Mouse (Mus musculus) midbrain, postnatal 0 days (tissue): ENCODE measurements at regions not wholly inside any gene's neighbourhood (a gene's known extent, or its start where the extent isn't known, plus 50 kb on each side); places are given as distances from the start of the nearest gene placed in this dataset.

ENCODE experiments used
- ATAC-seq: fragments of 200-750 bp; cut with Nextera tagmentation; 2 replicates; pipeline ENCODE4 v1.8.0; 2017; ENCODE audit warnings: moderate number of reproducible peaks, mild to moderate bottlenecking, moderate TSS enrichment, moderate library complexity; ENCODE audit not compliant: low FRiP score
- DNase-seq: peaks from one replicate; pipeline ENCODE4 v3.0.0-alpha.2; 2015; ENCODE audit warnings: low spot score
- H3K27ac ChIP-seq: fragments of 300-500 bp; sonication (generic); 2 replicates; pipeline ENCODE4 v1.5.1; 2014; ENCODE audit warnings: low read depth, mild to moderate bottlenecking, low read length, mixed read lengths
- H3K27me3 ChIP-seq: fragments of 300-500 bp; sonication (generic); 2 replicates; pipeline ENCODE4 v1.6.1; 2014; ENCODE audit warnings: low read length, control low read depth, mixed read lengths; ENCODE audit not compliant: insufficient read depth
- H3K36me3 ChIP-seq: fragments of 300-500 bp; sonication (generic); 2 replicates; pipeline ENCODE4 v1.6.1; 2014; ENCODE audit warnings: low read length, control low read depth, mixed read lengths; ENCODE audit not compliant: insufficient read depth
- H3K4me1 ChIP-seq: fragments of 300-500 bp; sonication (generic); 2 replicates; pipeline ENCODE4 v1.6.1; 2014; ENCODE audit warnings: mild to moderate bottlenecking, control low read depth, antibody characterized with exemption, low read length, mixed read lengths; ENCODE audit not compliant: insufficient read depth
- H3K4me2 ChIP-seq: fragments of 300-500 bp; sonication (generic); 2 replicates; pipeline ENCODE4 v1.6.1; 2014; ENCODE audit warnings: low read depth, mild to moderate bottlenecking, low read length, mixed read lengths; ENCODE audit not compliant: poor library complexity, severe bottlenecking
- H3K4me3 ChIP-seq: fragments of 300-500 bp; sonication (generic); 2 replicates; pipeline ENCODE4 v1.5.1; 2014; ENCODE audit warnings: low read depth, mild to moderate bottlenecking, low read length, moderate library complexity
- H3K9ac ChIP-seq: fragments of 300-500 bp; sonication (generic); replicated peaks from 2 replicates; pipeline ENCODE4 v1.6.1; 2014; ENCODE audit warnings: mild to moderate bottlenecking, low read length, moderate library complexity, mixed read lengths; ENCODE audit not compliant: poor library complexity, severe bottlenecking
- H3K9me3 ChIP-seq: fragments of 300-500 bp; sonication (generic); 2 replicates; pipeline ENCODE4 v1.6.1; 2016; ENCODE audit warnings: low read length, control low read depth
- CTCF ChIP-seq: IDR thresholded peaks from 2 replicates; pipeline ENCODE4 v1.5.1; 2016; ENCODE audit warnings: antibody characterized with exemption, mild to moderate bottlenecking
- WGBS: fragments of 180-500 bp; shearing (Covaris S2); extraction: QIAGEN DNeasy Blood & Tissue Kit; methylation state at CpG from one replicate; pipeline ENCODE4 v1.1.7; 2014; 5-methylcytosine and 5-hydroxymethylcytosine counted together

DNA sequence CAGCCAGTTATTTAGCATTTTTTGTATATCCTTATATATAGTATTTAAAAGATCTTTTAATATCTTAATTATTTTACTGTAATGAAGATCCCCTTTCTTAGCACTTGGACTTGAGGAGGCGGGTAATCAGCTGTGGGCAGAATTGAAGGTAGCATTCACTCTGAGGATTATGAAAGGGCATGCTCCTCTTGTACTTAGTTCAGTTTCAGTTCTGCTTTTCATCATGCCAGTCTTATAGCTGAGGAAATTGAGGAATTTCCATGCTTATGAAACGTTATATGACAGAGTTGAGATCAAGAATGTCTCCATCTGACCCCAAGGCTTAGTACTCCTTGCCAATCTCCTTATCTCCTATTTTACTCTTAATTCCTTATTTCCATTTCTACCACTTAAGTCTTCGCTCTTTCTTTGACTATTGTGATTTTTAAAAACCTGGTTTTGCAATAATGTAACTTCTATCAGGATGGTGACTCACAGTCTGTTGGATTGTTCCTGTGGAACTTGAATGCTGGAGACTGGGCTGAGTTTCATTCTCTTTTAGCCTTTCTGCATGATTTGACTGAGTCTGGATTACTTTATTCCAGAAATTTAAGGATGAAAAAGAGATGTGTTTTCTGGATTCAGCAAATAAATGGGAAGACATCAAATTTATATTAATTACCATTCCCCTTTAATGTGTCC lies 133.6 kb downstream of the Papss1 start:
- no peaks in the 10 kb centered on the region for H3K4me1 ChIP-seq
- H3K27ac ChIP-seq = no peak overlapping the region
- no peak overlapping the region for H3K9ac ChIP-seq
- H3K27me3 ChIP-seq = no peaks in the 10 kb centered on the region
- WGBS = 75% methylated on average over 3 of the region's 3 CpGs
- no peak overlapping the region for H3K4me3 ChIP-seq
- no peak for TF ChIP-seq CTCF
- H3K36me3 ChIP-seq = no peaks in the 10 kb centered on the region
- H3K9me3 ChIP-seq = no peaks in the 10 kb centered on the region
- DNase-seq (no peak), ATAC-seq (no peak)
- H3K4me2 ChIP-seq = no peak overlapping the region

DNA sequence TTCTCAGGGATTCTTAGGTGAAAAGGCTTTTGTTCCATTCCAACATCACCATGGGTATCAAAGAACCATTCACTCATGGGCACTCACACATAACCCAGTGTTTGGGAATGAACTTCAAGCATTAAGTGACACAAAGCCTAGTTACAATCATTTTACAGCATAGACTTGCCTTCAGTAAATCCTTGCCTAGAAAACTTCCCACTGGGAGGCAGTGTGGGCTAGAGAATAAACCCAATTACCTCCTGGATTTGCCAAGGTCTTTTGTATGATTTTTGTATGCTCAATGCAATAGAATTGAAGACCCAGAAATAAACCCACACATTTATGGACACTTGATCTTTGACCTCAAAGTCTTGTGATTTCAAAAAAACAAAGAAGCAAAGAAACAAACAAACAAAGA lies 138.6 kb downstream of the Papss1 start:
- peak; percentile 61 for DNase-seq
- H3K9me3 ChIP-seq = no peaks in the 10 kb centered on the region
- no peaks in the 10 kb centered on the region for H3K27me3 ChIP-seq
- no peak overlapping the region for H3K9ac ChIP-seq
- no peak for ATAC-seq
- H3K27ac ChIP-seq = no peak overlapping the region
- TF ChIP-seq CTCF = peak; percentile 71
- H3K4me1 ChIP-seq = no peaks in the 10 kb centered on the region
- no peak overlapping the region for H3K4me2 ChIP-seq
- H3K4me3 ChIP-seq = no peak overlapping the region
- H3K36me3 ChIP-seq = no peaks in the 10 kb centered on the region

DNA sequence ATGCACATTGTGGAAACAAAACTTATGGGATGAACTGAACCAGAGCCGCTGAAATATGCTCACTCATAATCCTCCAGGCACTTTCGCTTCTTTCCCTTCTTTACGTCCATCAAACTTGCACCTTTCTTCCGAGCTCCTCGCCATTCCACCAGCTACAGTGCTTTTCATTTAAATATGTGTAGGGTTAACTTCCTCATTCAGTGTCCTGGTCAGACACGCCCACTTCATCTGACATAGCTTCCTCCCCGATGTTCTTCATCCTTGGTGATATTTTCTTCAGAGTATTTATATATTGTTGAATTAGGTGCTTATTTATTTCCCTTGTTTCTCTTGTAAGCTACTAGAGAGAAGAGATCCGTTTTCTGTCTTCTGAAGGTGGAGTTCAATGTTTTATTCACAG lies 149.0 kb downstream of the Papss1 start:
- H3K27me3 ChIP-seq = no peaks in the 10 kb centered on the region
- no peak overlapping the region for H3K4me3 ChIP-seq
- no peak overlapping the region for H3K9ac ChIP-seq
- TF ChIP-seq CTCF = no peak
- H3K9me3 ChIP-seq = no peaks in the 10 kb centered on the region
- H3K4me1 ChIP-seq = no peaks in the 10 kb centered on the region
- H3K36me3 ChIP-seq = no peaks in the 10 kb centered on the region
- 91% methylated on average over 8 of the region's 8 CpGs for WGBS
- ATAC-seq (no peak), DNase-seq (no peak)
- H3K27ac ChIP-seq = no peak overlapping the region
- no peak overlapping the region for H3K4me2 ChIP-seq

DNA sequence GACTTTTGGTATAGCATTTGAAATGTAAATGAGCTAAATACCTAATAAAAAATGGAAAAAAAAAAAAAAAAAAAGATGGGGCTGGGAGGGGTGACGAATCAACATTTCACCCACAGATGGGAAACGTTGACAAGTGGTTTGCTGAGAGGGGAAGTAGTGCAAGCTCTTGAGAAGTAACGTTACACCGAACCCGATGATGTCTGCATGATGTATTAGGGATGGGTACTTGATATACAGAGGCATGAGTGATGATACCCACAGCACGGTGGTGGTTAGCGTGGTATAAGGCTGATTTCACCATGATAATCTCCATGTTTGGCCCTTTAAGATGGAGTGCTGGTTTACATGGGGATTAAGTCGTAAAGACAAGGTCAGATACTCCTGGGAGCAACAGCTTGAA lies 154.2 kb downstream of the Papss1 start:
- no peak overlapping the region for H3K9ac ChIP-seq
- H3K4me2 ChIP-seq = no peak overlapping the region
- H3K27me3 ChIP-seq = no peaks in the 10 kb centered on the region
- no peaks in the 10 kb centered on the region for H3K36me3 ChIP-seq
- no peak for ATAC-seq
- H3K9me3 ChIP-seq = no peaks in the 10 kb centered on the region
- no peak overlapping the region for H3K4me3 ChIP-seq
- no peak overlapping the region for H3K27ac ChIP-seq
- WGBS = 89% methylated on average over 8 of the region's 8 CpGs
- DNase-seq = no peak
- no peak for TF ChIP-seq CTCF
- no peaks in the 10 kb centered on the region for H3K4me1 ChIP-seq

DNA sequence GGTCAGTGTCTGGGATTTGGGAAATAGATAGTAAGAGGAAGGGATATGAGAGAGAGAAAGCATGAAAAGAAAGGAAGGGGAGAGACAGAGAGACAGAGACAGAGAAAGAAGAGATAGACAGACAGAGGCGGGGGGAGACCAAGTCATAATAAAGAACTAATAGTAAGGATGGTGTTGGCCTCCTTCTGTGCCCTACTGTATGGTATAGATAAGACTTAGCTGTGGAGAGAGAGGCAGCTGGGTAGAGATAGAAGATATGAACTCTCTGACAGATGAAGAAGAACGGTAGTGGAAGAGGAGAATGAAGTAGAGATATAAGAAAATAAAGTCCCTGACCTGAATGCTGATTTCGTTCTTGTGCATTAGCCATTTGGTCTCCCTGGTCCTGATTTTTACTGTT lies 164.1 kb downstream of the Papss1 start:
- ATAC-seq (no peak), DNase-seq (no peak)
- Histone ChIP-seq H3K9ac (no peak overlapping the region), H3K4me1 (no peaks in the 10 kb centered on the region), H3K4me3 (no peak overlapping the region), H3K4me2 (no peak overlapping the region), H3K27ac (no peak overlapping the region), H3K36me3 (no peaks in the 10 kb centered on the region), H3K9me3 (no peaks in the 10 kb centered on the region), H3K27me3 (no peaks in the 10 kb centered on the region)
- 90% methylated on average over 3 of the region's 3 CpGs for whole genome bisulfite sequencing
- no peak for TF ChIP-seq CTCF

DNA sequence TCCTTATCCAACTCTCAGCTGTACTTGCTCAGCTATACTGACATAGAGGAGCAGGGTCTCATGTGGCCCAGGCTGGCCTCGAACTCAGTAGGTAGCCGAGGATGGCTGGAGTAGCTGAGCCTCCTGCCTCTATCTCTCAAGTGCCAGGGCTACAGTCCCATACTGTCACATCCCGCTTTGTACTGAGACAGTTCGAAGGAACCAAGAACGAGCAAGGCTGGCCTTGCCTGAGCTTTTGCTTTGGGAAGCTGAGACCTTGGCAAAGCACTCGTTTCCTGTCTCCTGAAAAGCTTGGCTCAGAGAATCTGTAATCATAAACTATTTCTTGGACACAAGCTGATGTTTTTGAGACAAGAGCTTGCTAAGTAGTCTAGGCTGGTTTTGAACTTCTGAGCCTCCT lies 169.7 kb downstream of the Papss1 start:
- no peak overlapping the region for H3K4me2 ChIP-seq
- H3K9me3 ChIP-seq = no peaks in the 10 kb centered on the region
- ATAC-seq = no peak
- 87% methylated on average over 6 of the region's 6 CpGs for WGBS
- H3K27me3 ChIP-seq = no peaks in the 10 kb centered on the region
- no peaks in the 10 kb centered on the region for H3K36me3 ChIP-seq
- H3K27ac ChIP-seq = no peak overlapping the region
- H3K4me3 ChIP-seq = no peak overlapping the region
- H3K9ac ChIP-seq = no peak overlapping the region
- no peaks in the 10 kb centered on the region for H3K4me1 ChIP-seq
- no peak for TF ChIP-seq CTCF
- no peak for DNase-seq
